Mouse (Mus musculus): ENCODE results near the gene S100a16.

DNA sequence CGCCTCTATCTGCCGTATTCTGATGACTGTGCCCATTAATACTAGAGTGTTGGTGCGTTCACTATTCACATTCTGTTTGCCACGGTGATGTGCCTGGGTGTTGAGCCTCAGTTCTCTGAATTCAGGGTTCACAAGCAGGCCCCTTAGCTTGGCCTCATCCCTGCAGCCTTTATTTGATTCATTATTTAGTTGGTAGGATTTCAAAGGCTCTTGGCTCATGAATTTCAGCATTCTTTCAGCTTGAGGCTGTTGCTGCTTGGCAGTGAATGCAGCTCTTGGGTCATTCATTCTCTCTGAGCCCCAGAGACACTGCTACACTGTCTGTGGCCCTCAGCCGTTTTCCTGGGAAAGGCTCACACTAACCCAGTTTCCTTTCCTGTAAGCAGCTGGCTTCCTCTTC, 18.9 kb downstream of the S100a16 start:
- TF ChIP-seq CTCF (IDR thresholded peaks at IDR 0.05; ENCODE audit: low read depth, low read length): no peak
- TF ChIP-seq POLR2A (IDR thresholded peaks at IDR 0.05; ENCODE audit: extremely low read depth, insufficient read depth, low read length): no peak
